Mouse (Mus musculus): ENCODE measurements around the gene Zfp112. TPM values are rescaled to one million over a fixed set of nuclear protein-coding genes. Genes with fewer than 3 reads are reported as not detected.
A peak's percentile ranks its signal among the peaks of the same experiment; 100 is the strongest.

Zfp112 gene
- total and polyA plus RNA-seq, 3 experiments = 0.40 to 0.55 (median 0.42) TPM

- TF ChIP-seq ETS1 (conservative IDR thresholded peaks at IDR 0.05; ENCODE audit: low read depth, low read length) = peak; percentile 27; the same call in 1 of the 2 replicates
- peak; percentile 53; the same call in 1 of the 2 replicates for TF ChIP-seq ZMIZ1 (IDR thresholded peaks at IDR 0.05; ENCODE audit: low read depth, low read length)
- TF ChIP-seq GABPA (IDR thresholded peaks at IDR 0.05; ENCODE audit: insufficient replicate concordance, low read depth, low read length) = peak; percentile 77; the same call in 1 of the 2 replicates
- TF ChIP-seq ZC3H11A (IDR thresholded peaks at IDR 0.05; ENCODE audit: low read depth, low read length) = no peak
- peak; percentile 95 for TF ChIP-seq KAT2A (IDR thresholded peaks at IDR 0.05; ENCODE audit: insufficient replicate concordance, low read length)
- TF ChIP-seq CTCF (conservative IDR thresholded peaks at IDR 0.05 in 1 of 2, IDR thresholded peaks at IDR 0.05 in 1 of 2; ENCODE audit: low read depth in 2 of 2, low read length in 2 of 2) = no peak
- TF ChIP-seq MEF2A (IDR thresholded peaks at IDR 0.05; ENCODE audit: borderline replicate concordance, low read depth, low read length) = no peak; the same call in 1 of the 2 replicates
- TF ChIP-seq MYC (IDR thresholded peaks at IDR 0.05; ENCODE audit: low read depth, low read length) = peak; percentile 31; the same call in 1 of the 2 replicates
- TF ChIP-seq TBP (conservative IDR thresholded peaks at IDR 0.05; ENCODE audit: low read depth, low read length) = peak; percentile 60; the same call in 1 of the 2 replicates
- peak; percentile 74 for TF ChIP-seq MXI1 (IDR thresholded peaks at IDR 0.05; ENCODE audit: low read depth, low read length)
Measured at GRCm38 (mm10) chr7:24133996-24134828, 22.1 kb downstream of the Zfp112 start, which contains the start of gene Zfp235 (continued).

GRCm38 (mm10) chr7:24142566-24142965 lies 30.5 kb downstream of the Zfp112 start:
- Histone ChIP-seq H3K4me2 (ENCODE audit: insufficient read depth, low read depth, poor library complexity, severe bottlenecking) (no peak overlapping the region), H3K27me3 (replicated peaks) (no peaks in the 10 kb centered on the region), H3K4me3 (replicated peaks in 1 of 3; ENCODE audit: low read depth in 2 of 3, low read length in 2 of 3, poor library complexity in 1 of 3) (no peak overlapping the region), H3K27ac (ENCODE audit: insufficient read depth, low read depth) (no peak overlapping the region), H3K36me3 (replicated peaks in 1 of 2; ENCODE audit: control insufficient read depth in 1 of 2, insufficient read depth in 1 of 2, low read length in 1 of 2) (peaks cover 8 to 49% of the 10 kb centered on the region in 2 experiments), H3K79me2 (replicated peaks; ENCODE audit: control insufficient read depth, extremely low read depth, insufficient read depth, poor library complexity, severe bottlenecking) (no peaks in the 10 kb centered on the region), H3K4me1 (ENCODE audit: control insufficient read depth in 1 of 2, insufficient read depth in 2 of 2) (peaks cover 0 to 9% of the 10 kb centered on the region in 2 experiments; a peak in 3 of 4 replicates), H3K9me3 (replicated peaks; ENCODE audit: low read length) (peaks cover 7% of the 10 kb centered on the region), H3K9ac (ENCODE audit: insufficient read depth, low read depth) (no peak overlapping the region)
- in situ Hi-C loops (cut with MboI; ENCODE audit: low pct_ligation_motif_present, low pct_unique_long_range_greater_than_20kb, low sequenced_read_pairs) = no loop called here
- no peak for DNase-seq (ENCODE audit: extremely low read depth)
- dilution Hi-C loops (cut with MboI; ENCODE audit: extremely low pct_ligation_motif_present, extremely low pct_unique_long_range_greater_than_20kb, low sequenced_read_pairs) = no loop called here
- TF ChIP-seq KAT2A (IDR thresholded peaks at IDR 0.05; ENCODE audit: insufficient replicate concordance, low read length) (no peak), ZNF384 (IDR thresholded peaks at IDR 0.05; ENCODE audit: low read depth, low read length) (no peak), SIN3A (IDR thresholded peaks at IDR 0.05; ENCODE audit: low read length) (no peak), MAZ (IDR thresholded peaks at IDR 0.05; ENCODE audit: low read depth, low read length) (no peak), RCOR1 (conservative IDR thresholded peaks at IDR 0.05; ENCODE audit: low read depth, low read length) (no peak), CHD1 (IDR thresholded peaks at IDR 0.05; ENCODE audit: low read depth, low read length) (no peak), POLR2AphosphoS2 (IDR thresholded peaks at IDR 0.05; ENCODE audit: low read depth, low read length) (no peak), MEF2A (IDR thresholded peaks at IDR 0.05; ENCODE audit: borderline replicate concordance, low read depth, low read length) (no peak), MAX (IDR thresholded peaks at IDR 0.05; ENCODE audit: low read length) (no peak), CTCF (conservative IDR thresholded peaks at IDR 0.05 in 1 of 2, IDR thresholded peaks at IDR 0.05 in 1 of 2; ENCODE audit: low read depth in 2 of 2, low read length in 2 of 2) (no peak), CHD2 (IDR thresholded peaks at IDR 0.05; ENCODE audit: low read length) (no peak), USF1 (IDR thresholded peaks at IDR 0.05; ENCODE audit: low read depth, low read length) (no peak), ZC3H11A (IDR thresholded peaks at IDR 0.05; ENCODE audit: low read depth, low read length) (no peak), ELF1 (IDR thresholded peaks at IDR 0.05; ENCODE audit: low read depth, low read length) (no peak), JUN (IDR thresholded peaks at IDR 0.05; ENCODE audit: insufficient read depth, low read depth, low read length) (no peak)
